Comparison of ENCODE assay signal across 8 mouse cellular contexts in the genomic region with DNA sequence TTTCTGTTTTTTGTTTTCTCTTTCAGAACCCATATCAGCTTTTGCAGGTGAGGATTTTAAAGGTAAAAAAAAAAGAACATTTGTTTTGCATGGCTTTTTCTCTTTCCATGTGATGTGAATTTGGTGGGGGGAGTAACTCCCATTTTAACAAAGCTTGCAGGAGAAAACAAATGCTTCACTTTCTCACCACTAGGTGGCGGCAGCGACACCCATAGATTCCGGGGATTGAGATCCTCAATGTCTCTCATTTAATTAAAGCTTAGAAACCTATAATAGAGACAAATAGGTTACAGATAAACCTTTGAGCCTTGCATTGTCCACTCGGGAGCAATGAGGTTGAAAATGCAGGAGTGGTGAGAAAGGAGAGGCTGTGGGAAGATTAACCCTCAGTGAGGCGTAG.
DNase-seq lines count a peak whose midpoint lies in the region; ATAC-seq lines count a peak whose summit lies in the region.

No protein-coding gene starts in this region.

- H3K4me2 ChIP-seq in midbrain, embryonic 14.5 days (ENCODE audit: low read length), result no peak overlapping the region
- no peak overlapping the region for H3K4me2 ChIP-seq in midbrain, embryonic 15.5 days
- H3K4me2 ChIP-seq in limb, embryonic 11.5 days (ENCODE audit: low read depth, severe bottlenecking), result no peak overlapping the region

- no peak overlapping the region for H3K4me3 ChIP-seq in midbrain, embryonic 14.5 days (replicated peaks; ENCODE audit: low read depth, low read length)
- no peak overlapping the region for H3K4me3 ChIP-seq in midbrain, embryonic 15.5 days
- H3K4me3 ChIP-seq in limb, embryonic 11.5 days (ENCODE audit: low read depth, low read length), result no peak overlapping the region

- no peaks in the 10 kb centered on the region for H3K9me3 ChIP-seq in midbrain, embryonic 14.5 days (ENCODE audit: control insufficient read depth, low read length)
- H3K9me3 ChIP-seq in midbrain, embryonic 15.5 days, result no peaks in the 10 kb centered on the region
- H3K9me3 ChIP-seq in limb, embryonic 11.5 days (ENCODE audit: control insufficient read depth, low read length), result no peaks in the 10 kb centered on the region

- H3K27ac ChIP-seq in midbrain, embryonic 14.5 days (replicated peaks; ENCODE audit: low read depth, low read length), result no peak overlapping the region
- no peak overlapping the region for H3K27ac ChIP-seq in midbrain, embryonic 15.5 days
- no peak overlapping the region for H3K27ac ChIP-seq in limb, embryonic 11.5 days (replicated peaks; ENCODE audit: low read depth, low read length)

- DNase-seq in CD4-positive, CD25-positive, alpha-beta regulatory T cell, adult 2 months (ENCODE audit: low read depth, low spot score), result peak; percentile 73
- peak; percentile 90 for DNase-seq in midbrain, embryonic 14.5 days
- peak; percentile 84 to 88 for DNase-seq in cerebellum, postnatal 10 days
- peak; percentile 23 to 71 for DNase-seq in kidney, adult 8-10 months
- peak; percentile 78 for DNase-seq in limb, embryonic 11.5 days (ENCODE audit: low spot score)
- DNase-seq in right cerebral cortex, postnatal 10 days (ENCODE audit: low spot score in 2 of 2), result peak; percentile 79 to 86

- no peak overlapping the region for H3K9ac ChIP-seq in midbrain, embryonic 14.5 days (replicated peaks; ENCODE audit: low read length)
- H3K9ac ChIP-seq in midbrain, embryonic 15.5 days, result no peak overlapping the region
- H3K9ac ChIP-seq in limb, embryonic 11.5 days (ENCODE audit: low read length), result no peak overlapping the region

- peaks cover 6% of the 10 kb centered on the region; the same call in 1 of the 2 replicates for H3K36me3 ChIP-seq in midbrain, embryonic 14.5 days (ENCODE audit: control insufficient read depth, insufficient read depth, low read length)
- H3K36me3 ChIP-seq in midbrain, embryonic 15.5 days (replicated peaks), result no peaks in the 10 kb centered on the region
- H3K36me3 ChIP-seq in limb, embryonic 11.5 days (ENCODE audit: control insufficient read depth, insufficient read depth, low read length), result peaks cover 7% of the 10 kb centered on the region; the same call in 1 of the 2 replicates

- 16% methylated on average over 5 of the region's 5 CpGs for WGBS in midbrain, embryonic 14.5 days
- WGBS in midbrain, embryonic 15.5 days, result 15% methylated on average over 5 of the region's 5 CpGs
- WGBS in limb, embryonic 11.5 days, result 25% methylated on average over 5 of the region's 5 CpGs

- peaks cover 8% of the 10 kb centered on the region; the same call in 1 of the 2 replicates for H3K27me3 ChIP-seq in midbrain, embryonic 14.5 days (ENCODE audit: control insufficient read depth, insufficient read depth, low read length)
- no peaks in the 10 kb centered on the region for H3K27me3 ChIP-seq in midbrain, embryonic 15.5 days (replicated peaks)
- H3K27me3 ChIP-seq in limb, embryonic 11.5 days (ENCODE audit: control insufficient read depth, insufficient read depth, low read length), result no peaks in the 10 kb centered on the region

- no peak for ATAC-seq in CD4-positive, CD25-positive, alpha-beta regulatory T cell, adult 4 months
- no peak for ATAC-seq in midbrain, embryonic 14.5 days (ENCODE audit: low FRiP score, low TSS enrichment)
- no peak for ATAC-seq in midbrain, embryonic 15.5 days (replicated peaks)
- ATAC-seq in limb, embryonic 11.5 days (ENCODE audit: insufficient number of reproducible peaks, low FRiP score, low TSS enrichment, low read depth), result no peak

- peaks cover 10% of the 10 kb centered on the region; the same call in 1 of the 2 replicates for H3K4me1 ChIP-seq in midbrain, embryonic 14.5 days (ENCODE audit: control insufficient read depth, insufficient read depth, low read length)
- H3K4me1 ChIP-seq in midbrain, embryonic 15.5 days, result peaks cover 19% of the 10 kb centered on the region
- H3K4me1 ChIP-seq in limb, embryonic 11.5 days (ENCODE audit: control insufficient read depth, insufficient read depth, low read length), result peaks cover 3% of the 10 kb centered on the region; the same call in 1 of the 2 replicates
